Mouse (Mus musculus): ENCODE measurements around the gene Evx1.

Gene Evx1

DNA sequence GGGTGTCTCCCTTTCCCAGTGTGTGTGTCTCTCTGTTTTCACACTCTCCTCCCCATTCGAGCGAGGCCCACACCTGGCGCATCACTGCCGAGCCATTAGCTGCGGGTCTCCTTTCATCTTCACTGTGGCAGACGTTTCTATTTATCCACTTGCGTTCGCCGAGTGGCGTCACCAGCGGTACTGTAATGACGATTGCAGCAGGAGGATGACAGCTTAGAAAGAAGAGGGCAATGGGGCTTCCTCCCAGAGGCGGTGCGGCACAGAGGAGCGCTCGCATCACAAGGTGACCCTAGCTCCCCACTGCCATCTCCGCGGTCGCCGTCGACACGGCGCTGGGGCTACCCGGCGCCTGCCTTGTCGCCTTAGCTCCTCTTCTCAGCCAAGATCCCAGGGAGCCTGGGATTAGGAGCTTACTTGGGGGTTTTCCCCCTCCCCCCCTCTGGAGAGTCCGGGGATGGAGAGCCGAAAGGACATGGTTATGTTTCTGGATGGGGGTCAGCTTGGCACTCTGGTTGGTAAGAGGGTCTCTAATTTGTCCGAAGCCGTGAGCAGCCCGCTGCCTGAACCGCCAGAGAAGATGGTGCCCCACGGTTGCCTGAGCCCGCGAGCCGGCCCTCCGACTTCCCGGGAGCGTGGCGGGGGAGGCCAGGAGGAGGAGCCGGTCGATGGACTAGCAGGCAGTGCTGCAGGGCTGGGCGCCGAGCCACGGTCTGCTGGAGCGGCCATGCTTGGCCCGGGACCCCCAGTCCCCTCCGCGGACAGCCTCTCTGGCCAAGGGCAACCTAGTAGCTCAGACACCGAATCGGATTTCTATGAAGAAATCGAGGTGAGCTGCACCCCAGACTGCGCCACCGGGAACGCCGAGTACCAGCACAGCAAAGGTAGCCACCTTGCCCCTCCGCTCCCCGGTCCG lies at the start of gene Evx1:
Gene Evx1 (plus strand): TSS at position 108 of the 913 bp plus-strand sequence.
- no peak for DNase-seq (ENCODE audit: low read depth, low spot score)

DNA sequence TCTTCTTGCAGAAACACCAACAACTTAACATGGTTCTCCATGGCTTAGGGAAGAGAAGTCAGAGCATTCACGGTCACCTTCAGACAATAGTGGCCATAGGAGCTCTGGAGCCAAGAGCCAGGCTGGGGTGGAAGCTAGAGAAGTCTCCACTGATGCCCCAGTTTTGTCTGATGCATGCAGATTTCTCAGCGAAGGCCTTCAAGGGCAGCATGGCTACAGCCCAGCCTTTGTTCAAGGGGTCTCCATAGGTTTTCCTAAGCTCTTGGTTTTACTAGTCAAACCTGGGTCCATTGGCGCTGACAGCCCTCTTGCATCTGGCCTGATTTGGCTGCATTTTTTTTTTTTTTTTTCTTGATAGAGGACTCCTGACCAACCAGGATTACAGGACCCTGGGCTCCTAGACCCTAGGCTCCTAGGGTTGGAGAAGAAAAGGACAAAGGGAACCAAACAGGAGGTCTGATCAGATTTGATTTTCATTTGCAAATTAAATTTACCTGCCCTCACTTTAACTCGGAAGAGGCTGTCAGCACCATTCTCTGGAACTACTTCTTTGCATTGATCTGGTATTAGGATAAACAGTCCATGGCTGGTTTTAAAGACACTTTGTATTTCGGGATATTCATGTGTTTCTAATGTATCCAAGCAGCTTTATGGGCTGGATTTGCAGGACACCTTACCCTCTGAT lies 49.0 kb upstream of the Evx1 start:
- DNase-seq (ENCODE audit: low read depth, low spot score): no peak

DNA sequence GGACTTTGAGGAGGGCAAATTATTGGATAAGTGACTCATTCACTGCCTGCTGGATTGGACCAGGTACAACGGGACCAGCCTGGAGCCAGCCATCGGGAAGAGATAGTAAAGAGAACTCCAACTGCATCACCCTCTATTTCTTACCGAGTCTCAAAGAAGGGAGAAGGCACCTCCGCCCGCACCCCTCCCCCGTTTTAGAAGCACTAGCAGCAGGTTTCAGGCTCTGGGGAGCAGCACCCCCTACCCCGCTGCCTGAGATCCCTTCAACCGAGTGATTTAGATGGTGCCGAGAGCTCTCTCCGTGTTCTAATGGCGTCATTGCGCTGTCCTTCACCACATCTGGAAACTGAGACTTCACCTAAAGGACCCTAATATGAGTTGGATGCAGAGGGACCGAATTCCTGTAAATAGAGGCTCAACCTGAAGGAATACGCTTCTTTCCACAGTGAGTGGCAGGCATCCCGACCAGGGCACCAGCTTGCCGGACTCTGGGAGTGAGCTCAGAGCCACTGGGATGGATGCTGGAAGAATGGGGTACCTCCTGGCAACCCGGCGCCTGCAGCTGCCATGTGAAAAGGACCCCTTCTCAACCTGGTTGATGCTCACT lies 47.9 kb upstream of the Evx1 start:
- no peak for DNase-seq (ENCODE audit: low read depth, low spot score)

DNA sequence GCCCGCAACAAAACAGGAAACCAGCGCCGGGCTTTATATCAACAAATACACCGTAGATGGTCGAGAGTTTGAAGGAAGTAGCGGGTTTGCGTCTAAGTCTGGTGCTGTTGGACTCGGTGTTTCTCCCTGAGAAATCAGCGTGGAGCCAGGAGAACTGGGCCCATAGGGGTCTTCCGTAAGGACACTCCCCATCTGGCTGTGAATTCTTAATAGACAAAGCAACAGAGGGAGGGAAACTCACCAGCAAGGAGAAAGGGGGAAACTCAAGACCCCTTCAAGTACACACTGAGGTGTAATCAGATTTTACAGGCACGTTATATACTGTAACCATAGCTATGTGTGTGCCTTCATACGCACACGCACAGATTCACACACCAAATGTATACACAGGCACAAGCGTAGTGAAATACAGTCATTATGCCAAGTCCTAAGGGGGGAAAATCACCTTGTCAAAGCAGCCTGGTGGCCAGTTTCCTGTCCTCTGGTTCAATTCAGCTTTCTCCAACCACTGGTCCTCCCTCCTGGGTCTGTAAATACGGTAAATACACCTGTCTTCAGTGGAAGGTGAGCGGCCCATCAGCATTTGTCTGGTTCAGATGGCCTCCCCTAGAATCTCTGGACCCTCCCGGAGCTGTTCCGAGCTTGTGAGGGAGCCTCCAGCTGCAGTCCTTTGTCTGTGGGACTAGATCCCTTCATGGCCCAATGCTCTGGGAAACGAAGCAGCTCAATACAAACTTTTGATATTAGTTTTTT lies 47.2 kb upstream of the Evx1 start:
- no peak for DNase-seq (ENCODE audit: low read depth, low spot score)

DNA sequence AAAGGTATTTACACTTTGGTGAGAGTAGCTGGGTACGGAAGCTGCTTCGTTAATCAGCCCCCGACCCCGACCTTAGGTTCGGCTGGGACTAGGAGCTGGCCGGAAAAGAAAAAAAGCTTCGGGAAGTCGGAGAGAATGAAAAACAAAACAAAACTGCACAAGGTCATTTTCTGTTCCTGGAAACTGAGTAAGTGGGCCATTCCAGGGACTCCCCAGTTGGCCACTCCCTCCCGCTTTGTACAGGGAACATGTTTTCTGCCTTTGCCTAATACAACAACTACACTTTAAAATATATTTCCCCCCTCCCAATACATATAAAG lies 46.7 kb upstream of the Evx1 start:
- DNase-seq (ENCODE audit: low read depth, low spot score): no peak

DNA sequence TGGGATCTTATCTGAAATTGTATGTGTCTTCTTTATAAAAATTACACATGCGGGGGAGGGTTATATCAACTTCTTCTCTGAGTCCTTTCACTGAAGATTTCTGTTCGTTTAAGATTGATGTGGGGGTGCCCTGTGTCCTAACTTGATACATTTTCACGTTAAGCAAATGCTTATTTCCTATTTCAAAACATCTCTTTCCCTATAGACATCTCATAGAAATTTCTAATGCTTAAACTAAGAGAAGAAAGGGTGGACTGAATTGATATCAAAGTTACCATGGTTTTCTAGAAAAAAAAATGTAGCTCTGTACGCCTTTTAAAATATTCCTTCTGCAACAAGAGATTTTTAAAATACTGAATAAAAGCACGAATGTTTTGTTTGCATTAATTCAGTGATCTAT lies 46.1 kb upstream of the Evx1 start:
- no peak for DNase-seq (ENCODE audit: low read depth, low spot score)

DNA sequence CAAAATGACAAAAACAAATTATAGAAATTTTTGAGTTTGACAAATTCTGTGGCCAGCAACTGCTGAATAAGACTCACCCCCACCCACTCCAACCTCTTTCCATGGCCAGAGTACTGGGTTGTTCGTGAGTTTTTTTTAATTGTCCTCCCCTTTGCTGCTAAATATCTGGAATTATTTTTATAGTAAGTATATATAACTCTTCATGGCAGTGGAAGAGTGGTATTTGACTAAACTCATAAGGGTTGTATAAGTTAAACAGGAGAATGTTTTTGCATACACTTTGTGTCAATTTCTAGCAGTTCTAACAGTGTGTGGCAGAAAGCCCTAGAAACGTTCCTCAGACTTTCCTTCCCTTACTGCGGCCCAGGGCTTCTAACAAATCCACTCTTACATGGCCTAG lies 45.6 kb upstream of the Evx1 start:
- no peak for DNase-seq (ENCODE audit: low read depth, low spot score)

DNA sequence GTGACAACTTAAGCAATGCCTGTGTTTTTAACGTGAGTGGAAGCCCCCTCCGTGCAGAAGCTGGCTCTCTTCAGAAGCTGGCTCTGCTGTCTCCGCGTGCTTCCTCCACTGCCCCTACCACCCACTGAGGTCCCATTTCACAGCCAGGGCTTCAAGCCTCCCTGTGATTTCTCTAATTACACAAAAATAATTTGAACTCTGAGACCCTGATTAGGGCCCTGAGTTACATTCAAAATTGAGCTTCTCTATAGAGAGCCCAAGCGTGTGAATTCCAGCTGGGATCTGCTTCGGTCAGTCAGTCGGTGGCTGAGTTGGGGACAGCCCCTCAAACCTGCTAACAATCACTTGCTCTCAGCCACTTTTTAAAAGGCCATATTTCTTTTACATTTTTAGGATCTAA lies 45.0 kb upstream of the Evx1 start:
- no peak for DNase-seq (ENCODE audit: low read depth, low spot score)

DNA sequence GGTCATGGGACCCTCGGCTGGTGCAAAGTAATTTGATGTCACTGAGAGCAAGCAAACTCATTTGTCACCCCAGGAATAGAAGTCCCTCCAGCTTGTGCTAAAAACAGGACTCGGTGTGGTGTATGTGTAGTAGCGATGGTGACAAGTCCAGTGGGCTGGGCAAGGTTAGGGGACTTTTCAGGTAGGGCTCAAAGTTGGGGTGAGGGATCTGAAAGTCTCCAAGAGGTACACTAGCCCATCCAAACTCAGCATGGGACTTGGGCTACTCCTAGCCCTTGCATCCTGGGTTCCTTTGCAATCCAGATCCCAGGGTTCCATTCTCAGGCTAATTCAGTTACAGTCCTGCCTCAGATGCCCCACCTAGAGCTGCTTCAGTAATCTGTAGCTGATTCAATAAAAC lies 44.5 kb upstream of the Evx1 start:
- DNase-seq (ENCODE audit: low read depth, low spot score): no peak

DNA sequence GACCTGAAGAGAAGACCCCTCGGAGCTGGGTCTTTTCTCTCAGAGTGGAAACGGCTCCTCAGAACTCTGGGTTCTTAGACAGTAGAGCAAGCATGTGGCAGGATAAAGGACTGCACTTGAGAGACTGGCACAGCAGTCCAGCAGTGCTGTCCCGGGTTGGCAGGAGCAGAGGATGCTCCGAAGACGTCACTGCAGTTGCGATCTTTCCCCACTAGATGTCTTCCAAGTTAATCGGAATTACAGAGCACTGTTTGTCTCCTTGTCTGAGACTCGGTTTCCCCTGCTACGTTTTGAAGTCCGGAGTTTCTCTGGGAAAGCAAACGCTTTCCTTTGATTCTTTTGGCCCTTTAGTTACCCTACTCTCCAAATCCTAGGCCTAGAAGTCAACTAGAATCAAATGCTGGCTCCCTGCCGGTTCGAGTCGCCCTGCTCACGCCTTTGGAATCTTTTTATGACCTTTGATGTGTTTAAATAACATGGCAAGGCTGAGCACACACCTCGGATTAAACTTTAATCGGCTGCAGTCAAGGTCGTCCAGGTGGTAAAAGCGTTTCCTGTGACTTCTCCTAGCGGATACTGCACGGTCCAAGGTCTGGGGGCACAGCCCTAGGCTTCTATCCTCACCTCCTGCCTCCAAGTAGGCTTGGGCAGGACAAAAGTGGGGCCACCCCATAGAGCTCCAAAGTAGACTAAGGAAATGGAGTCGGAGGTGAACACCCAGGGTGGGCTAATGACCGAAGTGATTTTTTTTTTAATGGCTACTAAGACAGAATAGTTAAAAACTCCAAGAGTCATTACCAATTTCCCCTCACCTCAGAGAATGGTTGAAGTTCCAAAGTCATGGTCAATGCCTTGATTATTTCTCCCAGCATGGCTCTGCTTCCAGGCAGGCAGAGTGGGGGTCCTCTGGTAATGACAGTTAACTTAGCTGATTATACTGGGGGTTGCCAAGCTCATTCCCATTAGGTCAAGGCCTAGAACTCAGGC lies 42.5 kb upstream of the Evx1 start:
- DNase-seq (ENCODE audit: low read depth, low spot score): no peak

DNA sequence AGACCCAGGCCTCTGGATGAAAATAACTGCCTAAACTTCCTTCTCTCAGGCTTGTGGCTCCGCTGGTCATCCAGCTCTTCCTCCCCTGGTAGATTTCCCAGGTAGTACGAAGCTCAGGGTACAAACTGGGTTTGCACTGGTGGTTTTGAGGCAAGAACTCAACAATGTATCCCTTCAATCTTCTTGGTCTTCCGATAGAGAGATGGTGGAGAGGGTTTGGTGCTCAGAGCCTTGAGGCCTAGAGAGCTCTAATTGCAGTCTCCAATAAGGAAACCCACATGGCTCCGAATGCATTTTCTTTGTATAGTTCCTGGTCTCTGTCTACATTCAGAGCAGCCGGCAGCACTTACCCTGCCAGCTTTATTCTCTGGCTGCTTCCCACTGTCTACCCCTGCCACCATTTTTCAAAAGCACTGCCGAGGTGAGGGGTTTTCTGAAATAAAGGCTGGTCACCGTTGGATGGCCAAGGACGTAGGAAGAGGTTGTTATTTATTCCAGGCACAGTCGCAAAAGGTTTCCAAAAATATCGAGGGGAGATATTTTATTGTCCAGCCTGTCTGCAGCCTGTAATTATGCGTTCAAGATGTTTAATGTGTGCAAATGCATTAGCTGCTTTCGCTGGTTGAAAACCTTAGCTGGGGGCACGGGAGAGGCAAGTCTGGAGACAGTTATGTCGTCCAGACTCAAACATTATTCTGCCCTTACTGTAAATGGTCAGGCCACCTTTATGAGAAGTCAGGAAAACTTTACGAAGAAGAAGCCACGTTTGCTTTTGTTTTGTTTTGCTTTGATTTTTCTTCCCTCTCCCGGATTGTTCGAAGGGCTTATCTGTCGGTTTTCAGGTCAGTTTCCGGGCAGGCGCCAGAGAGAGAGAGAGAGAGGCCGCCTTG lies 40.3 kb upstream of the Evx1 start:
- DNase-seq (ENCODE audit: low read depth, low spot score): no peak

DNA sequence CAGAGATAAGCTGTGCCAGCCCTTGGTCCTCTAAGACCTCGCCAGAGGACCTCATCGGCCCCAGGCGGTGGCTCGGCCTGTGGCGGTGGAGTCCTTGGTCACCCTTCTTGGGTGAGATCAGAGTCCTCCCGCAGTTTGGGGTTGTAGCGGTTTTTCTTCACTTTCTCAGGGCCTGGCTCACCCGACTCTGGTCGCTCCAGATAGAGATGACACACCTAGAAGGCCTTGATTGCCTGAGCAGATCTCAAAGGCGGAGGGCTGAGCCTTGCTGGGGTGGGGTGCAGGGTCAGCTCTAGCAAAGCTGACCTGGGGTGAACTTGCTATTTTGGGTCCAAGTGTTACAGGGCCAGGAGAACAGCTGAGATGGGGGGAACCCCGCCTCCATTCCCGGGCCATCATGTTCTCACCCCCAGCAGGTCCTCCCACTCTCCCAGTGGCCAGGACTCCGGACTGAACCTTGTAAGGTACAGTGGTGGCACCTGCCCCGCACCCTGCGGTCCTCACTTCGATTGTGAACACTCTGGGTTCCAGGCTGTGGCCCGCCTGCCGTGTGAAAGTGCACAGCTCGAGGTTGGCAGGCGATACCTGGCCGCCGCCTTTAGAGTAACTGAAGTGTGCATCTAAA lies 39.5 kb upstream of the Evx1 start:
- DNase-seq (ENCODE audit: low read depth, low spot score): no peak

DNA sequence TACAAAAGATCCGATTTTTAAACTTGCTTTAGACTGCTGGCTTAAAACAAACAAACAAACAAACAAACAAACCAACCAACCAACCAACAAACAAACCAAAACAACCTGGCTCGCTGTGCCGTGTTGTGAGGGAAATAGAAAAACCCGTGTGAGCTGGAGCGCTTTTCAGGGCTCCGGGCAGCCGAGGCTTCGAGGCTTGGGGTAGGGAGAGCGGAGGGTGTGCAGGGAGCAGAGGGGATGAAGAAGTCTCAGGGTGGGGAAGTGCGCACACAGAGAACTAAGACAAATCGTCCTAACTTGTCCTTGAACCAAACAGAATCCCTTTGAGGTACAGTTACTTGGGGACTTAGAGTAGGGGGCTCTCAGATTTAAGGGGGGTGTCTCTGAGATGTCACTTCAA lies 38.7 kb upstream of the Evx1 start:
- no peak for DNase-seq (ENCODE audit: low read depth, low spot score)

DNA sequence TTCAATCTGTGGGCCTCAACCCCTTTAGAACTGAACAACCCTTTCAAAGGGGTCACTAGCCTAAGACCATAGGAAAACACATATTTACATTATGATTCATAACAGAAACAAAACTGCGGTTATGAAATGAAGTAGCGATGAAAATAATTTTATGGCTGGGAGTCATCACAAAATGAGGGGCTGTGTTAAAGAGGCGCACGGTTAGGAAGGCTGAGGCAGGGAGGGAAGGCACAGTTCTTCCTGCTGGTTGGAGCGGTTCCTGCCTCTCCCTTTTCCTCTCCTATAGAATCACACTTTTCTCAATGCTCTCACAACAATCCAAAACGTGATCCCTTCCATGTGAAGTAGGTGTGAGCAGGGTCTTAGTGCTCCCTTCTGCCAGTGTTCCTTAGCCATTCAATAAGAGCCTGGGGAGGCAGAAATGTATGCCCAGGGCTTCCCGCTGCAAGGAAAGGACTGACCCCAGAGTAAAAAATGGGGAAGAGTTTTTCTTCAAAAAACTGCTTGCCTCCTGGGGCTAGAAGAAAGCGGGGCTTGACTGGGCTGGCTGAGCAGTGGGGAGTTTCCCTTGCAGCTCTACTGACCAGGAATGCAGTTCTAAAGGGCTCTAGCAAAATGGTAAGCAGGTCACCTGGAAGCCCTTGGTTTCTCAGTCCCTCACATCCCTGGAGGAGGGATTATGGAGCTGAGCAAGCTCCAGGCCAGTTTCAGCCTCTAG lies 37.6 kb upstream of the Evx1 start:
- no peak for DNase-seq (ENCODE audit: low read depth, low spot score)

DNA sequence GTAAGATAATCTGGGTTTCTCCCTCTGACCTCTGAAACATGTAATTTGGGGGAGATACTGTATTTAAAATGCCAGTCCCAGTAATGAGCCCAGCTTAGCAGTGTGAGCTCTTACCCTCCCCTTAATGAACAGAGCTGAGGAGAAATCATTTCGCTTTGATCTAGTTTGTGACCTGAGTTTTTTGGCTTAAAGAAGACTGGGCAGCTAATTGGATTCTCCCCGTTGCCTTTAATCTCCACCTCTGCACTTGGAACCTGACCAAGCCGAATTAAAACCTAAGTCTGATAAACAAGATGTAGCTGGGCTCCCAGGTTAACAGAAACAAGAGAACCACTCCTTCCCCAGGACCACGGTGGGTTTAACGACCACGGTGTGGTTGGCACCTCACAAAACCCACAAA lies 36.9 kb upstream of the Evx1 start:
- DNase-seq (ENCODE audit: low read depth, low spot score): no peak

DNA sequence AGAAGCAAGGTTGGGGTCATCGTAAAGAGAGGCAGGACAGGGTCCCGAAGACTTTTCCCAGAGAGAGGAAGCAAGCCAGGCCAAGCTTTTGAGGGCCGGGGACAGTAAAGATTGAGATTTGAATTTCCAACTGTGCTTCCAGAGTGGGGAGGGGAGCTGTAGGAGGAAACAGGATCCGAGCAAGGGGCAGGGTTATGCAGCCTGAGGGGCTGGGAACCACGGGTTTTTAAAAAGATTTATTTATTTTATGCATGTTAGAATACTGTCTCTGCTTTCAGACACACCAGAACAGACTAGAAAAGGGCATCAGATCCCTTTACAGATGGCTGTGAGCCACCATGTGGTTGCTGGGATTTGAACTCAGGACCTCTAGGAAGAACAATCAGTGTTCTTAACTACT lies 36.4 kb upstream of the Evx1 start:
- no peak for DNase-seq (ENCODE audit: low read depth, low spot score)

DNA sequence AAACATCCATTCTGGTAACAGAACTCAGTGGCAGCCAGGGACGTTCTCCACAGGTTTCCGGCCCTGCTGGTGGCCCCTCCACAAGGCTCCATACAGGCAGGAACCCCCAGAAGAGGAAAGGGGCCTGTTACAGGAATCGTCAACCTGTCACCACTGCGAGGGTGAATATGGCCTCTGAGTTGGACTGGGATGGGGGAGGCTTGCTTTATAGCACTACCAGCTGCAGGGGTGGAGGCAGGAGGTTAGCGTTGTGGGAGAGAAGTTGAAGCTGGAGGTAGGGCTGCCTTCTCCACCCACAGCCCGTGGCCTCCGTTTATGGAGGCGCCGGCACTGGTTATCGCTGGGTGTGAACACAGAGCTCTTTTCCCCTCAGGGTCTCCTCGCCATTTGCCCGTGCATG lies 32.2 kb upstream of the Evx1 start:
- no peak for DNase-seq (ENCODE audit: low read depth, low spot score)

DNA sequence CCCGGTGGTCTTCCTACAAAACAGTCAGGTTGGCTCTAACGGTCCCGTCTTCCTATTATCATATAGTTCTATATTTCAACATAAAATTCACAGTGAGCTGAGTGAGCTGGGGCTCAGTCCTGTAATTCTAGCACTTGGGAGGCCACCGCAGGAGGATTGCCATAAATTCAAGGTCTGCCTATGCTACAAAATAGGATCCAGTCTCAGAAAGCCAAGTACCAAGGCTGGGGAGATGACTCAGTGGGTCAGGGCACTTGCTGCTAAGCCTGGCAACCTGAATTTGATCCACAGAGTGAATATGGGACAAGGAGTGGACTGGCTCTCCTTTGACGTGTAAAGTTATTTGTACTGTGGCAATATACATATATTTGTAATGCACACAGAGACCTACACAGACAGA lies 29.4 kb upstream of the Evx1 start:
- no peak for DNase-seq (ENCODE audit: low read depth, low spot score)

DNA sequence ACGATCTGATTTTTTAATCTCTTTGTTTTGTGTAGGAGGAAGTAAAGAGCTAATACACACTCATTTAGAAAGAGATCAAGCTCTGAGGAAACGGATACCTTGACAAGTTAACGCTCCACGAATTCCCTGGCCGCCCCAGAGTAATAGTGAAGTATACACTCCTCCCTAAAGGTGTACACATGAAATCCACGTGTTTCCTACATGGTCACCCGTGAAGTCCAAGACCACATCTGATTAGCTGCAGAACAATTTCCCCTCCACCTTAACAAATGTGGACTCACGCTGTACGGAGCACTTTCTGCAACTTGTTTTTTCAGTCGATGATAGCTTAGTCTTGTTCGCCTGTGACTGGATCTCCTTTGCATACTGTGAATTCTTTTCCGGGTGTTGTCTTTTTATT lies 23.1 kb upstream of the Evx1 start:
- DNase-seq (ENCODE audit: low read depth, low spot score): no peak
